Mouse (Mus musculus) embryo, embryonic 9.5 days (tissue): ENCODE measurements at regions not wholly inside any gene's neighbourhood (a gene's known extent, or its start where the extent isn't known, plus 50 kb on each side); places are given as distances from the start of the nearest gene placed in this dataset.
A peak's percentile ranks its signal among the peaks of the same experiment; 100 is the strongest.

Experiments used
- DNase-seq: peaks from one replicate; pipeline ENCODE4 v3.0.0-alpha.2; 2017; ENCODE audit errors: extremely low spot score

DNA sequence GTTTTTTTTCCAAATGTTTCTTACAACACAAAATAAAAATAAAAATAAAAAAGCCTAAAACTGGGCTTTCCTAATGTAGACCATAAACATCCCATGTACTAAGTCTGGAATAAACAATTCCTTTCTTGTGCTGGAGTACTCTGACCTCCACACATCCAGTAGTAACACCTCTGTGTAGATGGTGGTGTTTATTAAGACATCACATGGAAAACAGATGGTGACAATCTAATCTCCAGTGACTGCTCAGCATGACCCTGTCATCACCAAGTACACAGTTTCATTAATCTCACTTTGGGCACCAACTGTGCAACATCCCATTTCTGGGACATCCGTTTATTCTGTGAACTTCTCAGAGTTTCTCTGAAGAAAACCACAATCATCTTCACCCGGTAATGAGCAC lies 118.7 kb upstream of the Bank1 start:
- no peak for DNase-seq

DNA sequence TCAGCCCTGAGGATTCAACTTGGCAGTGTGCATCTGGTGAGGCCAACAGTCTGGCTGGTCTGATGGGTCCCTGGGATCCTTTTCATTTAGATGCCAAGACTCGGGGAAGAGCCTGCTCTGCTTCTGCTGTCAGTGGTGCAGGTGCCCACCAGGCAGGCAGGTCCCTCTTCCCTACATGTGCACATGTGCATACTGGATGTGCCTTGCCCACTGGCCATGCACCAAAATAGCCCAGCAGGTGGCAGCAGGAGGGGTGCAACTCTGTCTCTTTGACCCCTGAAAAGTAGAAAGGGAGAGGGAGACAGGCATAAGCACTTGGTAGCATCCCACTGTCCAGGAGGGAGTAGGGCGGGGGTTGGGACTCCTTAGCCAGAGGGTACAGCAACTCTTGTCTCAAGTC lies 116.2 kb upstream of the Bank1 start:
- no peak for DNase-seq

DNA sequence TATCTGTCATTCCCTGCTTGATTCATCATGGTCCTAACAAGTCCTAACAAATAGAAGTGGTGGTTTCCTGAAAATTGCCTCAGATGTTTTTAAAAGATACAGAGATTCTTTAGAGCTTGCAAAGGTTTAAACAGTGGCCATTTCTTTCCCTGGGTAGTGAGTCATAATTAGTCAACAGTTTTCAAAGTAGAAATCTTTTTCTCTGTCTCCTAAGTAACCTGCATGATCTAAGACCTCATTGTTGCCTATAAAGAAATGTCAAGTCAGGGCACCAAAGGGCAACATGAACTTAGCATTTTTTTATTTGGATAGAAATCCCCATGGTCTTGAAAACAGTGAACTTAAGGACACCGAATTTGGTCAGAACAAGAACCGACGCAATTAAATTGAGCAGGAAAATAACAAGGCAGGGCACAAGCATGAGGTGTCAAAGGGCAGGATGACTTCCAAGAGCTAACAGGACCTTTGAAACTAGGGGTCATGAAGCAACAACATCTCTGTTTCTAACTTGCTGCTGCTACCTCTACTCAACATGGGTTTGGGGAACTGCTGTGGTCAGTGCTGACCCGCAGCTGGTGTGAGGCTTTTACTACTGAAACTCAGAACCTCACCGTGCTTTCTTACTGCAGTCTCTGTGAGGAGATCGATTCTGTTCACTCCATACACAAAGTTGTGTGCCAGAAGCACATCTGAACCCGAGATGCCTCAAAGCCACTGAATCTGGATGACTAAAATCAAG lies 114.2 kb upstream of the Bank1 start:
- DNase-seq = peak; percentile 9

- no peak for DNase-seq
These were observed 113.5 kb upstream of the Bank1 start for GRCm38 (mm10) chr3:136439350-136439749.

GRCm38 (mm10) chr3:136434407-136434806 lies 108.5 kb upstream of the Bank1 start:
- no peak for DNase-seq

DNA sequence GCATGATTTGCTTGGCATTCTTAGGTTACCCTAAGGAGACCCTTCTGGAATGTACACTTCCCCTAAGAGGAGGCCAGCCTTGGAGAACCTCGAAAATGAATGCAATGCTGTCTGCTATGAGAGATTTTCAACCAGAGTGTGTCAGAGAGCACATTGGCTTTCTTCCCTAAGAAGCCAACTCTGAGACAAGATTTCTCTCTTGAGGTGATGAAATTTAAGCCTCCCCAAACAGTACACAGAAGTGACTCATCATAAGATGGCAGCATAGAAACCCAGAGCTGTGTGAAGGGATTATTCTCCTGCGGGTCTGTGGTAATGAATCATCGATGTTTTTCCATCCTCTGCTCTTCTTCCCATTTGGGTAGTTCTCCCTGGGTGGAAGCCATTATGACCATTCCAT lies 106.2 kb upstream of the Bank1 start:
- no peak for DNase-seq

- DNase-seq = no peak
These were observed 101.6 kb upstream of the Bank1 start for GRCm38 (mm10) chr3:136427427-136427826.

- no peak for DNase-seq
These were observed 100.8 kb upstream of the Bank1 start for GRCm38 (mm10) chr3:136426539-136427194.

DNA sequence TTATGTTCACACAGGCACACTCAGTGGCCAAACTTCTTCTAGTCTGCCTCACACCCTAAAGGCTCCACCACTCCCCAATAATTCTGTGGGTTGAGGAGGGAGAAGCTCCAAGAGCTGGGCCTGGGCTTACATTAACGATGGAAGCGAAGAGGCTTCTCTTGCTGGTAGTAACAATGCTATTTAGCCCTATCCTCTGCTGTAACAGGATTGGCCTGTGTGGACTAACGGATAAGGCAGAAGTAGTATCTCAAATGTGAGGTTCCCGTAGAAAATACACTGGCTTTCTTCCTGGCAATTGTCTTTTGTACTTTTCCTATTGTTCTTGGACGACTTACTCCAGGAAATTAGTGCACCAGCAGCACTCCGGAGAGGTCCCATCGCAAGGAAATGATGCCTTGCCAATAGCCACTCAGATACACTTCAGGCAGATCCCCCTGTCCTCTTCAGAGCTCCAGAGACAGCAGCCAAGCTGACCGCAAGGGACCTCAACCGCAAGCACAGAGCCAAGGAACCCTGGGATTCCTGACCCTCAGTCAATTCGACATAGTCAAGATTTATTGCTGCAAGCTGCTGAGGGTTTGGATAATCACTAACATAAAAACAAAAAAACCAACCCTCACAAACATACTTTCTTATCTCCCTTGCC lies 96.2 kb upstream of the Bank1 start:
- no peak for DNase-seq

DNA sequence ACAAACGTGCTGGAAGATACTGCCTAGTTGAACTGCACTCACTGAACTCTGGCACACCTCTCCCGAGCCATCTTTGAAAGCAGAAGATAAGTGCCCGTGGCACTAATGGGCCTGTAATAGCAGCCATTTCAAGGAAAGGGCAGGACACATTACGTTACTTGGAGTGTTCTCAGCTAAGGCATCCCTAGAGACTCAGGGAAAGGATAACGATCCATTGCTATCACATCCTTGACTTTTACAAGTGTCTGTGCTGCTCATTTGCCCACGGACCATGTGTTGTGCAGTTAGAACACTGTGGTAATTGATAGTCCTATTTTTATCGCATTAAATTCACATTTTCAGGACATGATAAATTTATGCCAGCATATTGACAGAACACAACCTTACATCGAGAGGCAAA lies 79.7 kb upstream of the Bank1 start:
- no peak for DNase-seq

GRCm38 (mm10) chr3:136383282-136383681 lies 57.4 kb upstream of the Bank1 start:
- DNase-seq = no peak

DNA sequence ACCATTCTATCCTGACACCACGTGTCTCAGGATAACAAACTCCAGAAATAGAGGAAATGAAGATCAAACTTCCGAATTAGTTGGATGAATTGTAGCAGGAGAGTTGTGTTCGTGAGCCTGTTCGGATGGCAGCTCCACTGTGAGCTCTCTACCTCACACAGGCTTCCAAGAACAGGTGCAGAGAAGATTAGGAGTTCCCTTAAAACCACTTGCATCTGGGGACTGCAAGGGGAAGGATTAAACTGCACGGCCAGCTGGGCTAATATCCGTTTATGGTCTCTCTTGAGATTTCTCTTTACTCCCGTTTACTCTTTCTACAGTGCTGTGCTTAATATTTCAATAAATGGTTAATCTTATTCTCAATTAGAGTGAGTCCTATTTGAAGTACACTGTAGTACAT lies 54.8 kb upstream of the Bank1 start:
- DNase-seq = no peak

GRCm38 (mm10) chr3:136379741-136380398 lies 54.0 kb upstream of the Bank1 start:
- no peak for DNase-seq

DNA sequence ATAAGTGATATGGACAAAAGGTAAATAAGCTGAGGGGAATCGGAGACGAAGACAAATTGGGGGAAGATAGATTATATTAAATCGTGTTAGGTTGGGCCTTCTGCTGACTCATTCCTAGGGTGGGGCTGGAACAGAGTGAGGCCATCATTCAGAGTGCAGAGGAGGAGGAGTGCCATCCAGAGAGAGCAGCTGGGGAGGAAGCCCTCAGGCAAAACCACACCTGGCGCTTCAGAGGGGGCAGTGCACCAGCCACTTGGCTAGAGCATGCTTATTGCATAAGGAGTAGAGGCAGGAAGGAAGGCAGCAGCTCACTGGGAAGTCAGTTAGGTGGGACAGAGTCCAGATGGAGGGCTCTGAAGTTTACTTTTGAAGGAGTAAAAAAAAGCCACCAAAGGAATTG lies 51.0 kb upstream of the Bank1 start:
- no peak for DNase-seq
